Mouse (Mus musculus) layer of hippocampus, postnatal 36 days (tissue): ENCODE data around the gene Rnf220. TPM values are rescaled to one million over a fixed set of nuclear protein-coding genes. Genes with fewer than 3 reads are reported as not detected.
A peak's percentile ranks its signal among the peaks of the same experiment; 100 is the strongest.

Experiments
- DNase-seq, 2 experiments: peaks; one replicate each; pipeline ENCODE4 v3.0.0; 2022
- total RNA-seq, 2 experiments: library from RNA; stranded (reverse); gene quantifications; 2 replicates each; pipeline ENCODE4 v1.2.3; 2021

Rnf220 gene
- total RNA-seq, 2 experiments from 2014 or later = 164 to 175 TPM

DNA sequence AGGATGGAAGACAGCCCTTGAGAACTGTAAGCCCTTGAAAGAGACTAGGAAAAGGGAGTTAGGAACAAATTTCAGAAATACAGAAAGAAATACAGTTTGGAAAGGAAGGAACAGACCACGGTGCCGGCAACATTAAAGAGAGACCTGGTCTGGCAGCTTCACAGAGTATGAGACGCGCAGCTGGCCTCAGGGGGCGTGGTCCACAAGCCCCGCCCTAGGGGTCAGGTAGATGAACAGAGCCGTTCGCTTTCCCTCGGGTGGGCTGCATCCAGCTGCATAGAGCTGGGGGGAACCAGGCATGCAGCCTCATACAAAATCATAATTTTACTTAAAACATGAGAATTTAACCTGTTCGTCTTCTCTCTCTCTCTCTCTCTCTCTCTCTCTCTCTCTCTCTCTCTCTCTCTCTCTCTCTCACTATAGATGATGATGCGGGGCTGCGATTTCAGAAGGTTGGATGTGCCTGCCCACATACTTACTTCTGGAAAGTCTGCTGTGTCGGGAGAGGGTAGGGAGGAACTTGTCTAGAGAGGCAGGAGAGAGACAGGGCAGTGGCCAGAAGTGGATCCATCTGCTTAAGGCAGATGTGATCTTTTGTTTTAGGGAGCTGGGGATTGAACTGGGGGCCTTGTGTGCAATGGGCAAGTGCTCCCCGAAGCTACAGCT, 59.7 kb downstream of the Rnf220 start:
- DNase-seq = no peak

DNA sequence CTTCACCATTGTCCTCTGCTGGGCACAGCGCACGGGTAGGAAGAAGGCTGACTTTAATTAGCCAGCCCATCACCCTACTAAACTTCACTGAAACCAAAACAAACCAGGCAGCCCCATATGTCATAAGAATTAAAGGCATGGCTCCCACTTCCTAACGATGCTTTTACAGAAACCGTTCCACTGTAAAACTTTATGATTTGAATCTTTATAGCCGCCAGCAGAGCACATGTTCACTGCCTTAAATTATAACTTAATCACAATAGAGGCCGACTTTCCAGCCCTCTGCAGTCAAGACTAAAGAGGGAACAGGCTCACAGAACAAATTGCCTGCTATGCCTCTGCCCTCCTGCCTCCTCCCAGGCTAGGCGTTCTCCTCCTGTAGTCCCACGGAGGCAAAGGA, 62.5 kb downstream of the Rnf220 start:
- DNase-seq = no peak

DNA sequence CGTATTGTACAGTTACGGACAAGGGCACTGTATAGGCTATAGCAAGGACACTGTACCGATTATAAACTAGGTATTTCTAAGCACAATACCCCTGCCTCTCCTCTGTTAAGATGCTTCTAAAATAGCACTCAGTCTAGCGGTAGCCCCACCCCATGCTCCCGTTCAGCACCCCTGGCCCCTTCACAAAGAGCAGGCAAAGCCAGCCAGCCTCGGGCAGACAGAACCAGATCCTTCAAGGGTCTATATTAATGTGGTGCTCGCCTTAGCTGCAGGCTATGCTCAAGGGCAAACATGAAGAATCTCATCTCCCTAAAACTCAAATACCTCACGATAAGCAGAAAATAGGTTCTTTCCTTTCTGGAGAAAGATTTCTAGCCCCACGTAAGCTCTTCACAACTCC, 67.2 kb downstream of the Rnf220 start:
- no peak for DNase-seq

DNA sequence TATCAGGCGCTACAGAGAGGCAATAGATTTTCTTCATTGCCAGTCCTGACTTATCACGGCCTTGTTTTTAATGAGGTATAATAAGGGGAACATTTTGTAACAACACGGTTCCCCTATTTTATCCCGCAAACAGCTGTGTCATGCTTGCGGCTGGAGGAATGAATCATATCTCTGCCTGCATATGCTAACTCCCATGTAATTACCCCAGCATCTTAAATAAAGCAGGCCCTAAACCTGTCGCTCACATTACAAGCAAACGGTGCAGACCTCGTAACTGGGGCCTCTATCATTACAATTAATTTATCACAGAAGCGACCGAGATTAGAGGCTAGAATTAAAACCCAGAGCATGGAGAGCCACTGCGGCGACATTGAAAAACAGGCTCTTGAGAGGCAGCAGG, 69.3 kb downstream of the Rnf220 start:
- no peak for DNase-seq

DNA sequence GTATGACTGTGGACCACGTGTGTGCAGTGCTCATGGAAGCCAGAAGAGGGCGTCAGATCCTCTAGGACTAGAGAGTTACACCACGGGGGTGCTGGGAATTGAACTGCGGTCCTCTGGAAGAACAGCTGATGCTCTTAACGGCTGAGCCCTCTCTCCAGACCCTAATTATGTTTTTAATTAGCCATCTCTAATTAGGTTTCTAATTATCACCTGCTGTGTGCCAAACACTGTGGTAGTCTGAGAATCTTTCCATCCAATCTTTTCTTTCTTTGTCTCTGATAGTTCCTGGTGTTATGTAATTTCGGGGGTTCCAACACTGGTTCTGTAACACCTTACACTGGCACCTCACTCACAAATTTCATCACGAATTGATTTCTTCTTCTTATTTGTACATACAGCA, 75.8 kb downstream of the Rnf220 start:
- DNase-seq = no peak

DNA sequence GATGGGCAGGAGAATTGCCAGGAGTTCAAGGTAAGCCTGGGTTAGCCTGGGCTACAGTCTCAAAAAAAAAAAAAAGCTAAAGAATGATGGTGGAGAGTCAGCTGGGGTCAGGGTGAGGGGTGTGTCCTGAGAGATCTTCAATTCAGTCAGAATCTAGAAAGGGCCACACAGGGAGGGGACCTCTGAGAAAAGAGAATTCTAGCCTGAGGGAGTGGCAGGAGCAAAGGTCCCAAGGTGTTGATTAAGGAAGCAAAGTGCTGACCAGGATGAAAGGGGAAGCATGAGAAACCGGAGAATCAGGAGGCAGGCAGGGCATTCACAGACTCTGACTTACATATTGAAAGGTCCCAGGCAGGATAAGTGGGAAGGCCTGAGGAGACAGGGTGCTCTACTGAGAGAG, 80.0 kb downstream of the Rnf220 start:
- DNase-seq = no peak

DNA sequence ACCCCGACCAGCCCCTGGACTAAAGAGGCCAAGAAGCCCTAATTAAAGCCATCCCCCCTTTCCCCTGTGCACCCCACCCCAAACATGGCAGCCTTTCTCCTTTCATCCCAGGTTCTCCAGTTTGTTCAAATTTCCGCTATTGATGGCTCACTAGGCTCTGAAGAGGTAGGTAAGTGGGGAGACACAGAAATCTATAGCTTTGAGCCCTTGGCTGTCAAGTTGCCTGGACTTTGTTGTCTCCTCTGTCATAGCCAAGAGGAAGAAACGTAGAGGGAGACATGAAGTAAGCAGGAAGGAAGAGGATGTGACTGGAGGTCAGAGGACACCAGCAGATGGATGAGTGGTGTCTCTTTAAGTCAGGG, 86.8 kb downstream of the Rnf220 start:
- no peak for DNase-seq

DNA sequence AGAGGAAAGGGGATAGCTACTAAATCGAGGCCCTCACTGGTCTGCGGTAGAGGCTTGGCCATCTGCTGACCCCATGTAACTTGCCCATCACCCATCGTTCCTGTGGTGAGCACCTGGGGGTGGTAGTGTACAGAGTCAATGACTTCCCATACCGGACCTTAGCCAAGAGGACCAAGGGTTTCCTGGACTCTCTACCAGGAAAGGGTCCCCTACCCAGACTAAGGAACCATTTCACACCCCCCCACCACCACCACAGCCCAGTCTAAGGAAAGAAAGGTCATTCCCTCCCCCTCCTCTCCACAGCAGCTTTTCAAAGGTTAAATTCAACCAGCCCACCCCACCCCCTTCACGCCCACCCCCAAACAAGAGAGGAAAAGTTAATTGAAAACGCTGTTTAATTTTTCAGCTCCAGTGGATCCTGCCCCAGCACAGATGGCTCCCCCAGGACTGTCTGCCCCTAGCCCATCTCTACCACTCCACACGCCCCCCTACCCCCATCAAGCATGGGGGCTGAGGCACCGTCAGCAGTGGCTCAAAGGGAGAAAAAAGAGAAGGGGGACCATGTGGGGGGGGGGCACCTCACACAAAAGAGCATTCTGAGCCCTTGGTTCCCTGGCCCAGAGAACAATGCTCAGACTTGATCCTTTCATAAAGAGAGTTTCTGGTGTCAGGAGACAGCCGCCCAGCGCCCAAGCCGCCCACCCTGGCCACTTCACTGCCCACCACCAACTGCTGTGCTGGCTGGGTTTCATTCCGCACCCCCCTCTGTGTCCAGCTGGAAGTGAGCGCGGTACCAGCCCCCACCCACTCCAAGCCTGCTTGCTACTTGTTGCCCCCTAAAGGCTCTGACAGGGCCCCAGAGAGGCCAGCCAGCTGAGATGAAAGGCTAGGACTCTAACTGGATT, 87.5 kb downstream of the Rnf220 start:
- peak; percentile 41 to 55 for DNase-seq

DNA sequence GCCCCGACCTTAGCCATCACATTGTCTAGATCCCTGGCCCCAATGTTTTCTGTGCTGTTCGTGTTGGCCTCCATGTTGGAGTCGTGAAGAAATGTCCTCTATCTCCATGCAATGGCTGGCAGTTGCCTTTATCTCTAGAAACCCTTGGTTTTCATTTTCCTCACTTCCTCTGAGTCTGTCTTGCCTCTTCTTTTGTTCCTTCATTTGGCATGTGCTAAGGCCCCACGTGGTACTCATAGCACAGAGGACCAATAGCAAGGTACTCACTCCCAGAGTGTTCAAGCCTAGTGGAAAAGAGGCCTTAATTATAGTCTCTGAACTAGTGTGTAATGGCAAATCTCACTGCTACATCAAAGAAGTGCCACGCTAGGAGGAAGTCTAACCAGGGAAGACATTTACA, 88.9 kb downstream of the Rnf220 start:
- no peak for DNase-seq

DNA sequence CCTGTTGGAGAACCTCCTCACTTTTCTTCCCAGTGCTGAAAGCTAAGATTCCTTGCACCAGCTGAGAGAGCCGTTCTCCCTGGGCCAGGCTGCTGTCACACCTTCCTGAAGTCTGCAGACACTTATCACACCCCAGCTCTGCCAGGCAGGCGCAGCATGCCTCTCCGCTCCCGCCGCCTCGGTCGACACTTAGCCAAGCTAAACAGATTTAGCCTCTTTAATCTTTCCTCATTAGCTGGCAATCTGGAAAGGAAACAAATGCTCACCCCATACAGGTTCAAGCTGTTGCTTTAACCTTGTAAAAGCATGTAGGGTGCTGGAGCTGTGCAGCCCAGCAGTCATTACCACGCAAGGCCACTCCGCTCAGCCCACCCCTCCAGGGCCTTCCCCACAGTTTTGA, 90.9 kb downstream of the Rnf220 start:
- DNase-seq = no peak

DNA sequence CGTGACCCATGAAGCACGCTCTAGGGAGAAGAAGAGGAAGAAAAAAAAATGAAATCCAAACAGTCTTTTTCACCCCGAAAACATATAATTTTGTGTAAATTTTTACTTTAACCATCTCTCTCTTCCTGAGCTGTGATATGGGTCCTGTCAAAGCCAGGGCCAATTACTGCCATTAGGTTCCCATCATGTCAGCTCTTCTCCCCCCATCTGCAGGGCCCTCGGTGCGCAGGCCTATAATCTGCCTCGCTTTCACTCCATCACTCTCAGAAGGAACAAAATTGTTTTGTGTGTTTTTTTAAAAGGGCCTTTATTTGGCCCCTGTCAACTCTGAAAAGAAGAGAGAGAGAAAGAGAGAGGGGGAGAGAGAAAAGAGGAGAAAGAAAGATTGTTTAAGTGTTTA, 91.6 kb downstream of the Rnf220 start:
- no peak for DNase-seq

DNA sequence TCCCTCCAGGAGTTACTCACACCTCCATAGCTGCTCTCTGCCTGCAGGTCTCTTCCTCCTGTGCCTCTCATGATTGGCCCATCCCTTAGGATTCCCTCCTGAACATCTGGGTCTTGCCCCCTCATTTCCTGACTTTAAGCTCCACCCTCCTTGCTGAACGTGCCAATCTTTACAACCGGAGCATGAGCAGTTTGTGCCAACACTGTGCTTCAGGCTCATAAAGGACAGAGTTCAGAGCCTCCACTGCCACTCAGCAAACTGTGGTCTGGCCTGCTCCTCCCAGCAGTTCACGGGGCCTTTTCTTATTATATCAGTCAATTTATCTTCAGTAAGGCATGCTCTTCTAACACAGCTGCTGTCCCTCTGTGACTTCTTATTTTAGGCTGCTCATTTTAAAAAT, 93.4 kb downstream of the Rnf220 start:
- no peak for DNase-seq

DNA sequence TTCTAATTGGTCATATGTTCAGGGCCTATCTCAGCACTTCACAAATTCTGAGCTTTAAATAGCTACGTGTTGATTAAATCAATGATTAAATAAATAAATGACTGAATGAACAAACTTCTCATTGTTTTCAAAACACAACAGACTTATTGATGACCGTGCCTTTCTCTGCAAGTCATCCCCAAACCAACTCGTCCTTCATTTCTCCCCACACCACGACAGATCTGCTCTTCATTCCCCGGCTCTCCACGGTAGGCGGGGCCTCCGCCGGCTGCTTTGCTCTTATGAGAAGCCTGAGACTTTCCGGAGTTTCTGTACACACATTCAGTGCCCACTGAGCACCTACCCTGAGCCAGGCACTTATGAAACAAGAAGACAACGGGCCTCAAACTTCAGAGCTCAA, 99.7 kb downstream of the Rnf220 start:
- DNase-seq = peak in 1 of 2 experiments; percentile 10

DNA sequence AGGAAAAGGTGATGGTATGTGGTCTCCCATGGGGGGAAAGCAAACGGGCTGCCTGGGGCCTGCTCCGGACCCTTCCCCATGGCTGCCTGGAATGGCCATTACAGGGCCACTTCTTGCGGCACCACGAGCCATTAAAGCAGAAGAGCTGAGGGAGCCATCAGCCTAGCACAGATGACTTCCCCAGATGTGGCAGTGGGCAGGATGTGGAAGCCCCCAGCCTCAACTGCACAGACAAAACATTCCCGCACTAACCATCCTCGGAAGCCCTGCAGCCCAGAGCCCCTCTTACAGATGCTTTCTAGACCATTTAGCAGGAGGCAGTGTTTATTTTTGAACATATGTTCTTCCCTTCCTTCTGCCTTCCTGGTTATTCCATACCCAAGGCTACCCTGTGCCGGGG, 103.8 kb downstream of the Rnf220 start:
- DNase-seq = no peak

DNA sequence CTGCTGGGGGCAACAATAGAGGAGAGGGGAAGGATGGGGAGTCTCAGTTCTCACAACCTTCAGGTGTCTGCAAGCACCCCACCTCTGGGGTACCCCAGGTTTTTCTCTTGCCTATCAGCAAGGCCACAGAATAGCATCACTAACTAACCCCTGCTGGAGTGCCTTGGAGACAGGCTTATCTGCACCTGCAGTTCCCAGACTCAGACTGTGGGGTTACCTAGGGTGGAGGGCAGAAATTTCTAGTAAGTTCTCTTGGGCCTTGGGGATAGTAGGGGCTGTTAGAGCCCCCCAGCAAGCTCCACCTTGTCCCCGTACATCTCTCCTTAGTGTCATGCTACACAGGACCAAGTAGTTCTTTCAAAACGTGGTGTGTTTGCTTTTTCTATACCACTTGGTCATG, 104.5 kb downstream of the Rnf220 start:
- DNase-seq = no peak

DNA sequence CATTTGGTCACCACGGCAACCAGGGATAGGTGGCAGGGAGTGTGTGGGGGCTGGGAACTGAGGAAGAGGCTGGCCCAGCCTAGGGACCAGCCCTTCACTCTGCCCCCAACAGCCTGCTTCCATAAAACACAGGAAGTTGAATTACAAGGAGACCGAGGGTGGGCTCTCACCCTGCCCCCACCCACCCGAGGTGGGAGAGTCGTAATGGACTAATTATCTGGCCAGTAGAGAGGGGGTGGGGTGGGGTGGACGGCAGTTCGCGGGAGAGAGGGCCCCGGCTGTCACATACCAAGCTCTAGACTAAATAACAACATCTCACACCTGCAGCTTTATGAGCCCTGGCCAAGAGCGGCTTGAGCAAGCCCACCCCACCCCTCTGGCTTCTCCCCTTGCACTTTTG, 104.9 kb downstream of the Rnf220 start:
- DNase-seq = no peak

DNA sequence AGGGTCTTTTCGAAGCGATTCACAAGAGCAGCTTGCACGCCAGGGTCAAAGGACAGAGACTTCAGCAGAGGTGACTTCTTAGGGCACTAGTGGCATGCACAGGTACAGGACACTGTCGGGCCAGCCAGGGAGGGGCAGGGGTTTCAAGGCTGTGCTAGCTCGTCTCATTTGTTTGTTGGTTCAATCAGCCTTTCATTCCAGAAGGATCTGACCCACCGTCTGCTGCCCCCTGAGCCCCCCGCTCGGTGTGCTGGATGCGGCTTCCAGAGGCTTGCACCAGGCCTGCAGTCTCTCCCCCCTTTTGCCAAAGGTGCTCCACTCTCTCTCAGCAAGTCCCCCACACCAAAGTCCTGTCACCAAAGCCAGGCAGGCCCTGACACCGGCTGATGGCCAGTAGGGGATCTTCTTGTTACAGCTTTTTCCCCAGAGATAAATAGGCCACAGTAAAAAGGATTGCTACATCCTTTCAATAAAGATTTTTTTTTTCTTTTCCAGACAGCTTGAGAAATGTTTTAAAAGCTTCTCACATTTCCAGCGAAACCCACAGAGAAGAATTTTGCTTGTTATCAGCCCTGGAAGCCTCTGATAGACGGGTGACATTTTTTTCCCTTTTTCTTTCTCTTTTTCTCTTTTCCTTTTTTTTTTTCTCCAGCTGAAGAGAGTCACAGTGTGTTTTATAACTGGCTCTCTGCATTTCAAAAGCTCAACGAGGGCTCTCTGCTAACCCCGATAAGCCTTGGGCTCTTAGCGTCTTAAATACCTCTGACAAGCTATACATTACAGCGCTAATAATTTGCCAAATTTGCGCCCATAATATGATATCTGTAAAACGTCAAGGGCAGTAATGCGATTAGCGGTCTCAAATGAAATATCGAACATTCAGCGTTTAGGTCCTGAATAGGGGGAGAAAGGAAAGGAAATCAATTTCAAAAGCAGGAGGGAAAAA, 105.7 kb downstream of the Rnf220 start:
- no peak for DNase-seq

DNA sequence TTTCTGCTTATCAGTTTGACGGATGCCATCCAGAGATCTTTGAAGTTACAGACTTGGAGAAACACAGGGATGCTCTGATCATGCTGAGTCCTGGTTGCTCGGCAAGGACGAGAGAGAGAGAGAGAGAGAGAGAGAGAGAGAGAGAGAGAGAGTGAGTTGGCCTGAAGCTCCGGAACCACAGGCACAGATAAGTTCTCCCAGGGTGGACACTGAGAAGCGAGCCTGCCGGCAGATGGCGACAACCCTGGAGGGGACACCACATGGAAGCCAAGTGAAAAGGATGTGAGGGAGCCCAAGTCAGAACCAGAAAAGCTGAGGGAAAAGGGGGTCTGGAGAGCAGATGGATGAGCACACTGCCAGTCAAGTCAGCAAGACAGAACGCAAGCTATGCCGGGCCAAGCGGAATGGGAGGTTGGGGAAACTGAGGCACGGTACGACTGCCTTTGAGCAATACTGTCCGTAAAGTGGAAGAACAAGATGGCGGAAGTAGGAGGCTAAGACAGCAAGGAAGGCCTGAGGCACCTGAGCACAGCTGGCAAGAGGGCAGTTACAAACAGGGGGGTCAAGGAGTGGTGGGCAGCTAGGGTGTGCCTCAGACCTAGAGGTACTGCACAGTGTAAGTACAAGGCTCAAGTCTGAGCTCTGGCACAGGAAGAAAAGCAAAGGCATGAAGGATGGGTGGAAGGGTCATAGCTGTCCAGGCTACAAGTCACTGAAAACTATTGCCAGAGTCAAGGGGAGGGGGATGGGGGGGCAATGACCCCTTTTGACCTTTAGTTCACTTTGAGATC, 107.4 kb downstream of the Rnf220 start:
- DNase-seq = no peak

DNA sequence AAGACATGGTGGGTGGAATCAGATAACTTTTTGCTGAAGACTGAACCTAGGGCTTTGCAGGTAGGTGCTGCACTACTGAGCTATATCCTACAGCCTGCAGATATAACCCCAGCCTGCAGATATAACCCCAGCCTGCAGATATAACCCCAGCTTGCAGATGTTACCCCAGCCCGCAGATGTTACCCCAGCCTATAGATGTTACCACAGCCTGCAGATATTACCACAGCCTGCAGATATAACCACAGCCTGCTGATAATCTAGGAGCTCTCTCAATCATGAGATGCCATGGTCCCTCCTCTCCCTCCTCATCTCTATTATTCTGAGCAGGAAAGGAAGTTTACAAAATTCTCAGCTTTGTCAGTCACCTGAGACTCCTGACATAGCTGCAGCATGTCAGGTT, 111.6 kb downstream of the Rnf220 start:
- no peak for DNase-seq

DNA sequence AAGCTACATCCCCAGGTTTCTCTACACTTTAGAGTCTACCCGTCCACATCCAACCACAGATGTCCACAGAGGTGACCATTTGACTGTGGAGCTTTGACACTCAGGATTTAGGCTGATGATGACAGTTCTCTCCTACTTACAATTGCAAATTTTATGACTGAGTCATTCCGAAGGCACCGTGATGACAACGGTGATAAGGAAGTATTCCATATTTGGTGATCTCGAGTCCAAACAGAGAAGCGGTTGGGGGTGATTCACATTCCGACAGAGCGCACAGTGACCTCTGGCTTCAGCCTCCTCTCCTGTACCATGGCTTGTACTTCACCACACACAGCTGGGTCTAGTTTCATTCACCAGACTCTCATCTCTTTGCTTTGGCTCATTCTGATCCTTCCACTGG, 115.0 kb downstream of the Rnf220 start:
- no peak for DNase-seq

DNA sequence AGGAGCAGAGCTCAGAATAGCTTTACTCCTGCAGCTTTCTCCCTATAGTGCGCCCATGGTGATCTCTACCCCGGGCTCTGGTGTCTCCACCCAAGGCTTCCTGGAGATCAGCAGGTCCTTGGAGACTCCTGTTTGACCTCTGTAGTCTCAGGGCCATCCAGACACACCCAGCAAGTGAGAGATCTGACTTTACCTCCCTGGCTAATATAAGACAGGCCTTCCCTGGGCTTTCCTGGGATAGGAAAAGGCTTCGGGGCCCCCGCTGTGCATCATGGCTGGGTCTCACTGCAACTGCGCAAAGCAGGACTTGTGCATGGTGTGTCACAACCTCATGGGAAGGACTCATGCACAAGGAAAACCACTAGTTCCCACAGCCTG, 116.3 kb downstream of the Rnf220 start:
- no peak for DNase-seq
